Comparison of ENCODE assay signal across 8 mouse cellular contexts in the genomic region with DNA sequence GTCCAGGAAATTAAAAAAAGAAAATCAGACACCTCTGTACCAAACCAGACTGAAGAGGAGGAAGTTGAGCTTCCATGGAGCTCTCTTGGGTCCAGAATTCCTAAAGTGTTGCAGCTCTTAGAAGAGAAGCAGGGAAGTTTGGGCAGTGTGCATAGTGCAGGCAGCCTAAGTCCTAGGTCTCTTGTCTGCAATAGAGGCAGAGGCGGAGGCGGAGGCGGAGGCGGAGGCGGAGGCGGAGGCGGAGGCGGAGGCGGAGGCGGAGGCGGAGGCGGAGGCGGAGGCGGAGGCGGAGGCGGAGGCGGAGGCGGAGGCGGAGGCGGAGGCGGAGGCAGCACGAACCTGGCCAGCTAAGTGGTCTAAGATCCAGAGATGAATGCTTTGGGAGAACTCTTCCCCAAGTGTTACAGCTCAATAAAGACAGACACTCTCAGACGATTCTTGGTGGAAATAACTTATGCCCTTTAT. TPM values are rescaled to one million over a fixed set of nuclear protein-coding genes. Genes with fewer than 3 reads are reported as not detected.
DNase-seq lines count a peak whose midpoint lies in the region; TF ChIP-seq lines count a peak whose summit lies in the region.

No protein-coding gene starts in this region.

- DNase-seq in retina, postnatal 1 day = peak; percentile 36
- DNase-seq in retina, embryonic 14.5 days (ENCODE audit: low spot score) = no peak
- peak; percentile 50 to 73 for DNase-seq in cerebellum, postnatal 25 days
- peak; percentile 46 to 59 for DNase-seq in heart, adult 9 months (ENCODE audit: low spot score in 2 of 2)
- DNase-seq in kidney, adult 11 months = peak; percentile 58
- DNase-seq in lung, adult 2 months = no peak
- no peak for DNase-seq in left cerebral cortex, adult 9 months (ENCODE audit: low spot score in 2 of 2)

- peaks cover 33% of the 10 kb centered on the region for H3K4me1 ChIP-seq in lung, adult 2 months (ENCODE audit: control insufficient read depth, insufficient read depth, low read length)
- H3K4me1 ChIP-seq in small intestine, adult 2 months (ENCODE audit: control insufficient read depth, insufficient read depth, insufficient read length, low read length) = peaks cover 34% of the 10 kb centered on the region; the same call in 1 of the 2 replicates

- no peaks in the 10 kb centered on the region for H3K27me3 ChIP-seq in small intestine, adult 2 months (ENCODE audit: control insufficient read depth, insufficient read depth, low read length)

- no peak overlapping the region for H3K4me3 ChIP-seq in lung, adult 2 months (replicated peaks; ENCODE audit: extremely low read depth, low read depth, low read length)
- no peak overlapping the region for H3K4me3 ChIP-seq in small intestine, adult 2 months (ENCODE audit: low read depth, low read length)

- H3K36me3 ChIP-seq in small intestine, adult 2 months (ENCODE audit: control insufficient read depth, insufficient read depth, low read length) = no peaks in the 10 kb centered on the region

- under 1% methylated on average over 23 of the region's 23 CpGs for WGBS in lung, adult 2 months
- WGBS in small intestine, adult 2 months = 10% methylated on average over 14 of the region's 23 CpGs

- peak overlapping the region; percentile 73; the same call in 1 of the 2 replicates for H3K27ac ChIP-seq in small intestine, adult 2 months (ENCODE audit: insufficient read depth, low read depth, low read length)

- no peak for TF ChIP-seq CTCF in lung, adult 2 months (IDR thresholded peaks at IDR 0.05; ENCODE audit: insufficient read depth, low read length)
- TF ChIP-seq CTCF in small intestine, adult 2 months (IDR thresholded peaks at IDR 0.05; ENCODE audit: extremely low read depth, insufficient read length, insufficient replicate concordance, low read depth, low read length) = no peak

- TF ChIP-seq POLR2A in lung, adult 2 months (IDR thresholded peaks at IDR 0.05; ENCODE audit: borderline replicate concordance, extremely low read depth, low read depth, low read length) = peak; percentile 44; the same call in 1 of the 2 replicates
- TF ChIP-seq POLR2A in small intestine, adult 2 months (IDR thresholded peaks at IDR 0.05; ENCODE audit: low read depth, low read length) = no peak; the same call in 1 of the 2 replicates

RNA-seq across cellular contexts. Expression of gene Myof, which starts 12.7 kb away (rescaled TPM):
- 46.7 and 51.8 TPM in 2 replicates for polyA plus RNA-seq in lung, adult 2 months (2012; rRNA removed)
- 4.8 and 4.9 TPM in 2 replicates for polyA plus RNA-seq in small intestine, adult 2 months (2012; rRNA removed)

RNA-seq across cellular contexts. Expression of gene Cep55, which starts 24.1 kb away (rescaled TPM):
- 0.38 and 0.40 TPM in 2 replicates for polyA plus RNA-seq in lung, adult 2 months (2012; rRNA removed)
- 0.56 and 0.84 TPM in 2 replicates for polyA plus RNA-seq in small intestine, adult 2 months (2012; rRNA removed)

Comparison
In these comparisons a context has a peak if more than half of its experiments do, and no peak if none do; other contexts are left out.
1. DNase-seq: peak in retina, postnatal 1 day (single experiment), cerebellum, postnatal 25 days (2 of 2), heart, adult 9 months (2 of 2) and kidney, adult 11 months (single experiment); none in retina, embryonic 14.5 days (single experiment), lung, adult 2 months (single experiment) and left cerebral cortex, adult 9 months (0 of 2).